Mouse (Mus musculus) hematopoietic stem cell, adult 5-6 weeks (primary cell): Measurements from ENCODE around the gene Pcdh7. TPM values are rescaled to one million over a fixed set of nuclear protein-coding genes. Genes with fewer than 3 reads are reported as not detected.

ENCODE experiments used
- ATAC-seq, 2 experiments: fragments of 125-278 bp in 1 of 2; replicated peaks in 1 of 2; 2 replicates each; pipeline ENCODE4 v1.8.0; 2016 to 2017; ENCODE audit warnings: inconsistent platforms in 2 of 2, mild to moderate bottlenecking in 2 of 2, moderate number of reproducible peaks in 2 of 2, low read depth in 1 of 2, moderate TSS enrichment in 1 of 2; ENCODE audit not compliant: low FRiP score in 2 of 2, poor library complexity in 2 of 2, severe bottlenecking in 2 of 2, insufficient read depth in 1 of 2, low TSS enrichment in 1 of 2
- total RNA-seq: library from RNA; stranded (forward); fragments of 172-1452, 232-1000 nt; gene quantifications from 2 replicates; pipeline ENCODE4 v1.2.3, GENCODE M21; 2017

Pcdh7 gene
- total RNA-seq, 1 experiment from 2014 or later, result 6.6 TPM

DNA sequence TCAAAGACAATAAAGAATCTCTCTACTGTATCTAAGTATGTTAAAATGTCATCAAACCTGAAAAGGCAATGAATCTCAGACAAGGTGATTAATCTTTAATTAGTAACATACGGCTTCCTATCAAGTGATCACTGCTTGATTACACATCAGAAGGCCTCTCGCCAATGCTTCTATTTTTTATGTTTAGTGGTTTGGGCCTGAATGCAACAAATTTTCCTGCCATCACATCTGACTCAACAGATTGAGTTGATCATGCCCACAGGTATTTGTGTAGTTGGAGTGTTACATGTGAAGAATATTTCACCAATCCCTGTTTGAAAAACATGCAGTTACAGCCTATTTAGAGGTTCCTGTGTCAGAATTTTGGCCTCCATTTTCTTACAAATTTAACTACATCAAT, 225.8 kb downstream of the Pcdh7 start:
- ATAC-seq, result no peak

- ATAC-seq, result no peak
Measured at GRCm38 (mm10) chr5:57945419-57945818, 227.7 kb downstream of the Pcdh7 start.

DNA sequence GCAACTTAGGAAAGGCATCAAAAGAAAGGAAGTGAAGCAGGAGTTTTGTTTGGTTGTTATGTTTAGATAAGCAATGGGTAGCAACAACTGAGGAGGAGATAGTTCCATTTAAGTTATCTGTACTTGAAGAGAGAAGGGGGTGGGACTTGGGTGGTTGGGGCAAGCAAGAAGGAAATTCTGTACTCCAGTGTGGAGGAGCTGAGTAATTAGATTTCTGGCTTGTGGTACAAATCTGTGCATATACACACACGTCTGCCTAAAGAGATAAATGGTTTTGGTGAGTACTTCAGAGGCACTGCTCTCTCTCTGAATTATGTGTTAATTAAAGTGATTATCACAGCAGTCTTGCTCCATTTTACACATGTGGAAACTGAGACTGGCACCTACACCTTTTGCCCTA, 241.6 kb downstream of the Pcdh7 start:
- ATAC-seq, result peak in 1 of 2 experiments; percentile 36; a peak in 1 of 4 replicates

DNA sequence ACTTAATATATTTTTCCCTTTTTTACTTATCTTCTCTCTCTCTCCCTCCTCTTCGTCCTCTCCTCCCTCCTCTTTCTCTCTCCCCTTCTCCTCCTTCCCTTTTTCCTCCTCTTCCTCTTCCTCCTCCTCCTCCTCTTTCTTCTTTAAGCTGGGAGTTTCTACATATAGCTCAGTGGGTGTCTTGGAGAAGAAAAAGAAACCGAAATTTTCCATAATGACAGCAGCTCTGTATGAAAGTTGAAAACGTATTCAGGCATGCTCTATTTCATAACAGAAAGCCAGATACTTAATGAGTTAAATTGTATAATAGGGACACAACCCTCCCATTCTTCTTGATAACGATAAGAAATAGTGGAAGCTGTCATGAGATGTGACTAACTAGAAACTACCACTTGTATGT, 246.0 kb downstream of the Pcdh7 start:
- no peak for ATAC-seq

DNA sequence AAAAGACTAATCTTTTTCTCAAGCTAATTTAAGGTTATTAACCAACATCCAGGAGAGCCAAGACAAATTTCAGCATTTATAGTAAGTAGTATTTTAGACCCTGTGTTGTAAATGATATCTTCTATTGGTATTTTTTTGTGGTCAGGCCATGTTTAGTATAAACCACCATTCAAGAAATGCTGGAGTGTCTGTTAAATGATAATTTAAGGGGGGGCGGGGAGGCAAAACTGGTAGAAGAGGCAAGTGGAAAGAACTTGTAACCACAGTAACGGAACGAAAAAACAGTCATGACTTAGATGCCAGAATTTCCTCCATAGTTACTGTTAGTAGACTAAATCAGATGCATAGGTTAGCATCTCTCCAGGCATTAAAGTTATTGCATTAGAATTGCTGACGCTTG, 246.4 kb downstream of the Pcdh7 start:
- ATAC-seq, result no peak

GRCm38 (mm10) chr5:57993584-57993983, 275.8 kb downstream of the Pcdh7 start:
- ATAC-seq, result no peak

DNA sequence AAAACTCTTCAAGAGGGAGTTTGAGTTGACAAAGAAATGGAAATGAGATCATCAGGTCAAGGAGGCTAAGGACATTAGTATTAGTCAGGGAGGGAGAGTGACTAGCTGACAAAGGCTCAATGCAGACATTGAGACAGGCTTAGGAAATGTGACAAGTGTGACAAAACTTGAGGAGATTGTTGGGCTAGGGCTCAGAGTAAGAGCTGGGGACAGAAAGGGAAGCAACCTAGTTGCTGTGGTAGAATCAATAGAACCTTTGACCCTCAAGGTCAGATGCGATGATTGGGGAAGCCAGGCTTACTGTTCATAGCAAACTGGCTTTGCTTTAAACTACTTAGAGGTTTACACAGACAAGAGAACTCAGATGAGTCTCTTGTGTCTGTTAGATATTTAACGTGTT, 303.6 kb downstream of the Pcdh7 start:
- no peak for ATAC-seq

DNA sequence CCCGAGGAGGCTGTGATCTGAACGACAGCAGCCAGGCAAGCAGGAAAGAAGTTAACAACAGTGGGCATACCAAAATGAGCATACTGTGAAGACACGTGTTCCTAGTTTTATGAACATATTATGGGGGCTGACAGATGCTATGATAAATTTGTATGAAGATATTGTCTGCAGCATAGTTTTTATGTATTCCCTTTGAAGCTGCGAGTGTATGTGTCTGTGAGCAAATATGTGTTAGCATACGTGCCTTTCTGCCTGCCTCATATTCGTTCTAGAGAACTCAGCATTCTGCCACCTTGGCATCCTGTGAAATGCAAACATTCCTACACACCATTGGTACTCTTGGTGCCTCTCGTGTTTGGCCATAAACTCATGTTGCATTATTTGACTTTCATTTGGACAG, 307.4 kb downstream of the Pcdh7 start:
- ATAC-seq, result no peak

- no peak for ATAC-seq
Measured at GRCm38 (mm10) chr5:58025759-58026158, 308.0 kb downstream of the Pcdh7 start.

GRCm38 (mm10) chr5:58039875-58040274, 322.1 kb downstream of the Pcdh7 start:
- no peak for ATAC-seq

DNA sequence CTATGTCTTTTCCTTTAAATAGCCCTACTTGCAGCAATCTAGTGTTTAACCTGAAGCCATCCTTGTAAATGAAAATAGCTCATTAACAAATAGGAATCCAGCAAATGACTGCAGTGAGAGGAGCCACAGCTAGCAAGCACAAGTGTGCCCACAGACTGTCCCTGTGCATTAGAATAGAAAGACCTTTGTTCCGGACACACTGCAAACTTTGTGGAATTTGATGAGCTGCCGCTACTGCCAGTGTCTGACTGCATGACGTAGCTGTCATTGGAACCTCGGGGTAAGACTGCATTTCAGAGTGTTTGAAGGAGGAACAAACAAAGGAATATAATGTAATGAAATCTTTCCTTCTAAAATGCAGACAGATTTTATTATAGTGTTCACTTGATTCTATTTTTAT, 326.4 kb downstream of the Pcdh7 start:
- no peak for ATAC-seq

DNA sequence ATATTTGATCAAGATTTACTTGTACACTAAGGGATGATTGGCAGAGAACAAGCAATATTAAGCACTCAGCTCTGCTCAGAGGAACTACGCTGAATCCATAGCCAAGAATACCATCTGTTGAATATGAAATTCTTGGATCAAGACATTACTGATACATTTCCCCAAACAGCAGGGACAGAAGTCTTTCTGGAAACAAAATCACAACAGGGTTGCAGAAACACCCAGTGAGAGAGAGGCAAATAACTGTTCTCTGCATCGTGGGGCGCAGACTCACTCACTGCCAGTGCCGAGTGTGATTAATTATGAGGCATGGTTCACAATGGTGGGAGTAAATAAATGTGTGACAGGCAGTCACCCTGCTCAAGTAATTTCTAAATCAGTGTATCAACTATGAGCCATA, 363.3 kb downstream of the Pcdh7 start:
- ATAC-seq, result no peak

GRCm38 (mm10) chr5:58082230-58082629, 364.5 kb downstream of the Pcdh7 start:
- ATAC-seq, result no peak

DNA sequence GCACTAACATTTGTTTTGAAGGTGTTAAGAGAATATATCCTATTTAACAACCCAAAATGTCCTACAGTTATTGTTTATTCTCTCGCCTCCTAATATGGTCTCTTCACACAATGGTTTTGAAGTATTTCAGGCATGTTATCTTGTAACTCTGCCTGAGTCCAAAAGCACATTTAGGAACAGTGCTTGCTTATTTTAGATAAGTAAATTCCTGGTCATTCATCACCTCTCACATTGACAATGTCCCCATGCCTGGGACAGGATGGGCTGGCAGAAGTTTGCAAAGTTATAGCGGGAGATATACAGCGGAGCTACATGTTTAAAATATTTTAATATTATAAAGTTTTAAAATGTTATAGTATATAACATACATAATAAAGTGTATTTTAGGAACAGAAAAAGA, 365.3 kb downstream of the Pcdh7 start:
- ATAC-seq, result no peak

DNA sequence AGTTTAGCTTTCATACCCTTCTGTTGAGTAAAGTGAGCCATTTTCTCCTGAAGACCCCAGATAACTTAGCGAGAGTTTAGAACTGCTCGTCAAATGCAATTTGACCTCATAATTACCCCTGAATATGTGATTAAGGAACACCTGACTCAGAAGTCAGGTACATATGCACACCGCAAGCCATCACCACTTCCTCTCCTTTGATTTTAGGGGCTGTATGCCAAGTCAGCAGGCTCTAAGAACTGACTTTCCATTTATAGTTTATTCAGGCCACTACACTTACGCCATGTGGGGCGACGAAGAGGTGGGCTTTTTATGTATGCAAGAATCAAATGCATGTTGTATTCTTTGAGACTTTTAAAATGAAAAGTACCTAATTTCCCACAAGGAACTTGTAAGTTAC, 366.2 kb downstream of the Pcdh7 start:
- peak; percentile 64 to 86 for ATAC-seq

- no peak for ATAC-seq
Measured at GRCm38 (mm10) chr5:58108665-58109364, 391.0 kb downstream of the Pcdh7 start.

GRCm38 (mm10) chr5:58116096-58116495, 398.3 kb downstream of the Pcdh7 start:
- no peak for ATAC-seq

DNA sequence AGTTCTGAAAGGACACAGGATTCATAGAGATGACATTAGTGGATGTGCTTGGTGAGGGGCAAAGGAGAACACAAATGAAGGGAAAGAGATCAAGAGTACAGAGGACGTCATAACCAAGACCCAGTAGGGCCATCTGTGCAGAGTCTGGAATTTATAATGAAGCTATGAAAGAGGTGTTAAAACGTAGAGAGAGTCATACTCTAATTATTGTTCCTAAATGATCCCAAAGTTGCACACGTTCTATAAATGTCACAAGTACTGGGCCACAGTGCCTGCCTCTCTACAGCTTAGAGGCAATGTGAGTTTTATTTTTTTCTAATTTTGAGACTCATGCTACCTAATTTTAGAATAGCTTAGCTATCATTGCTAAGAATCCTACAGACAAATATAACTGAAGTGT, 400.1 kb downstream of the Pcdh7 start:
- ATAC-seq, result no peak

GRCm38 (mm10) chr5:58118930-58119611, 401.3 kb downstream of the Pcdh7 start:
- ATAC-seq, result no peak
